Mouse (Mus musculus) cerebellum, adult 11-12 months (tissue): ENCODE results near the gene Nectin2.
"Not testable (repeated sequence)": the region's sequence is repeated elsewhere in the genome, so short reads cannot be mapped to it uniquely, and the experiment has no call there.

ENCODE experiments used
- DNase-seq: peaks from one replicate; pipeline ENCODE4 v3.0.0; 2022

Nectin2 gene

GRCm38 (mm10) chr7:19750217-19751069 is at the start of gene Nectin2:
Gene Nectin2, minus strand, starts transcription at chr7:19750483.
- peak; percentile 42 for DNase-seq

GRCm38 (mm10) chr7:19796697-19797588 is 46.7 kb upstream of the Nectin2 start, which contains the start of gene Cblc:
Gene Cblc, minus strand, starts transcription at chr7:19796809.
- DNase-seq, result no peak

GRCm38 (mm10) chr7:19796254-19796653 is 46.0 kb upstream of the Nectin2 start:
- no peak for DNase-seq

- no peak for DNase-seq
These were observed 45.0 kb upstream of the Nectin2 start for GRCm38 (mm10) chr7:19795236-19795635.

GRCm38 (mm10) chr7:19792701-19793630 is 42.7 kb upstream of the Nectin2 start:
- DNase-seq, result no peak

GRCm38 (mm10) chr7:19791504-19791903 is 41.2 kb upstream of the Nectin2 start:
- DNase-seq, result not testable (repeated sequence)

- DNase-seq, result peak; percentile 58
These were observed 39.6 kb upstream of the Nectin2 start for GRCm38 (mm10) chr7:19789904-19790347.

GRCm38 (mm10) chr7:19785874-19786458 is 35.7 kb upstream of the Nectin2 start:
- no peak for DNase-seq

GRCm38 (mm10) chr7:19784764-19785535 is 34.7 kb upstream of the Nectin2 start:
- DNase-seq, result no peak

- DNase-seq, result no peak
These were observed 33.3 kb upstream of the Nectin2 start for GRCm38 (mm10) chr7:19783630-19784029.

GRCm38 (mm10) chr7:19782645-19783044 is 32.4 kb upstream of the Nectin2 start:
- no peak for DNase-seq

GRCm38 (mm10) chr7:19781741-19782140 is 31.5 kb upstream of the Nectin2 start:
- DNase-seq, result no peak

- DNase-seq, result no peak
These were observed 29.6 kb upstream of the Nectin2 start for GRCm38 (mm10) chr7:19779903-19780302.

GRCm38 (mm10) chr7:19778645-19779044 is 28.4 kb upstream of the Nectin2 start:
- DNase-seq, result no peak

- DNase-seq, result no peak
These were observed 26.9 kb upstream of the Nectin2 start for GRCm38 (mm10) chr7:19777049-19777723.

- DNase-seq, result no peak
These were observed 21.4 kb upstream of the Nectin2 start for GRCm38 (mm10) chr7:19771682-19772081.

GRCm38 (mm10) chr7:19770984-19771391 is 20.7 kb upstream of the Nectin2 start, which contains the start of gene Bcam:
Gene Bcam, minus strand, starts transcription at chr7:19771016.
- DNase-seq, result no peak

GRCm38 (mm10) chr7:19770375-19770754 is 20.1 kb upstream of the Nectin2 start:
- no peak for DNase-seq

GRCm38 (mm10) chr7:19769434-19770374 is 19.4 kb upstream of the Nectin2 start:
- no peak for DNase-seq
